Mouse (Mus musculus): ENCODE results near the gene Kcnq1. TPM values are rescaled to one million over a fixed set of nuclear protein-coding genes. Genes with fewer than 3 reads are reported as not detected.
A peak's percentile ranks its signal among the peaks of the same experiment; 100 is the strongest.

Gene Kcnq1
- polyA plus RNA-seq, 1 experiment from 2014 or later = 9.1 TPM

DNA sequence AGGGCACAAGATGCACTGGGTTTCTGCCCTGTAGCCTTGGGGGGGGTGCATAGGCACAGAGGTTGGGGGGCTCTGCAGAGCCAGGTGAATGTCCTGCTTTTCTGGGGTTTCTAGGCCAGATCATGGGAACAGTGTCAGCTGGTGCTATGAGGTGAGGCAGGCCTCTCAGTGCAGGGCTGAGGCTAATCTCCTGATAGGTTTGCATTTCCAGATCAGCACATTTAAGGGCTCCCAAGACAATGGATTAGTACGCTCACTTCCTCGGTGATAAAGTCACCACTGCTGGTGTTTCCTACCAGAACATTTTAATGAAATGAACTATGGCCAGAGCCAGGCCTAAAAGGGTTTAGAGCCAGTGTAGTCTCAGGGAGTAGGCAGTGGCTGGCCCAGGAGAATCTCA lies 36.5 kb downstream of the Kcnq1 start:
- Histone ChIP-seq H3K4me3 (replicated peaks) (no peak overlapping the region), H3K27ac (peak overlapping the region; percentile 24; the same call in 1 of the 2 replicates), H3K27me3 (replicated peaks) (no peaks in the 10 kb centered on the region), H3K4me2 (no peak overlapping the region), H3K36me3 (no peaks in the 10 kb centered on the region), H3K9me3 (no peaks in the 10 kb centered on the region), H3K4me1 (0 out of 2 replicates have a peak, but pooled peaks cover 6% of the 10 kb centered on the region), H3K9ac (no peak overlapping the region)
- 70% methylated on average over 2 of the region's 2 CpGs for WGBS
- peak; percentile 51; the same call in 1 of the 2 replicates for ATAC-seq (ENCODE audit: insufficient read depth, low FRiP score, low read depth)

DNA sequence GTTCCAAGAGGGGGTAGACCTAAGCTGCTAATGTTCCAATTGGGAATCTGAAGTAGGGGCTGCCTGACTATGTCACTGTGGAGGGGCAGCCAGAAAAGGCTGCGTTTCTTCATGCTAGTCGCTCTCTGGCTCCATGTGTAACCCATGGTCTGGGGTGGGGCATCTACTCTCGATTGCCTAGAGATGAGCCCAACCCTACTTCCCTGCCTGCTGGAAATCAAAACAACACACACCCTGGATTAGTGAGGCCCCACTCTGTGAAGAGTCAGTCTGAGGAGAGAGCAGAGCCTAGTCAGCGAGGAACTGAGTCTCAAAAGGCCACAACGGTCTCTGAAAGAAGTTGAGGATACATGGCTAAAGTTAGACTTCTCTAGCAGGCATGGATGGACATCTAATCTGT lies 40.9 kb downstream of the Kcnq1 start:
- no peak overlapping the region for H3K4me2 ChIP-seq
- no peak overlapping the region for H3K9ac ChIP-seq
- H3K4me3 ChIP-seq (replicated peaks) = no peak overlapping the region
- 0 out of 2 replicates have a peak, but pooled peaks cover 6% of the 10 kb centered on the region for H3K4me1 ChIP-seq
- WGBS = 60% methylated on average over 5 of the region's 5 CpGs
- H3K27ac ChIP-seq = no peak overlapping the region
- no peaks in the 10 kb centered on the region for H3K27me3 ChIP-seq (replicated peaks)
- no peak for ATAC-seq (ENCODE audit: insufficient read depth, low FRiP score, low read depth)
- H3K9me3 ChIP-seq = no peaks in the 10 kb centered on the region
- no peaks in the 10 kb centered on the region for H3K36me3 ChIP-seq

DNA sequence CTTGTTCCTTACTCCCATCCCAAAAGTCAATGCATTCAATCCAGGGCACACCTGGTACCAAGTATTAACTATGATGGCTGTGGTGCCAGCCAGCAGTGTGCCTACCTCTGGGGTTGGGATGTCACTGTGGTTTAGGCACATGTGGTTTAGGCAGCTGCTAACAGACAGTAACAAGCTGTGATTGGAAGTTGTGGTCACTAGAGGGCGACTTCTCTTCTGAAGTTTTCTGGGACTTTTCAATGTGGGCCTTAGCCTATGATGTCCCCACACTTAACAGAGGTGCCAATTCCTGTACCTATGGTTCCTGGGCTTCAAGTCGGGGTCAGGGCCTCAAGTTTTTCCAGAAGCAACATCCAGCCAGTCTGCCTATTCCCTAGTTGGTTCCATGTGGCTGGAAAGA lies 45.0 kb downstream of the Kcnq1 start:
- H3K9me3 ChIP-seq = no peaks in the 10 kb centered on the region
- H3K27me3 ChIP-seq (replicated peaks) = no peaks in the 10 kb centered on the region
- ATAC-seq (ENCODE audit: insufficient read depth, low FRiP score, low read depth) = no peak
- no peak overlapping the region for H3K27ac ChIP-seq
- 13% methylated on average over 2 of the region's 2 CpGs for WGBS
- no peak overlapping the region for H3K9ac ChIP-seq
- no peak overlapping the region for H3K4me3 ChIP-seq (replicated peaks)
- no peaks in the 10 kb centered on the region for H3K36me3 ChIP-seq
- H3K4me2 ChIP-seq = no peak overlapping the region
- H3K4me1 ChIP-seq = peaks cover 22% of the 10 kb centered on the region

DNA sequence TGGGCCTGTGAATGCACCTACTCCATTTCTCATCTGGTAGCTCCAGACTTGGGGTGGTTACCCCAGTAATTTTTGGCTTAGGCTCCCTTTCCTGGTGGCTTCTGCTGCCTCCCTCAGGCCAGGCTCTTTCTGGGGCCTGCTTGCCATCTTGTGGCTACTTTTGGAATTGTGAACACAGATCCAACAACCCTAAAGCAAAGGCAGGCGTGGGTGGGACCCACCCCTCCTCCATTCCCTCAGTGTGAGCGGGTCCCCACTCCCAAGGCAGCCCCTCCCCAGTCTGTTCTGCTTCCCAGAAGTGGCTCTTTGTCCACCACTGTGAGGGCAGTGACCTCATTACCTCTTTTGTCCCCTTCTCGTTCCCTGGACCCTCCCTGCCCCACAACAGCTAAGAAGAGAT lies 46.2 kb downstream of the Kcnq1 start:
- Histone ChIP-seq H3K9me3 (no peaks in the 10 kb centered on the region), H3K9ac (no peak overlapping the region), H3K4me1 (peaks cover 16% of the 10 kb centered on the region), H3K4me3 (replicated peaks) (no peak overlapping the region), H3K27ac (no peak overlapping the region), H3K4me2 (no peak overlapping the region), H3K36me3 (no peaks in the 10 kb centered on the region), H3K27me3 (replicated peaks) (no peaks in the 10 kb centered on the region)
- ATAC-seq (ENCODE audit: insufficient read depth, low FRiP score, low read depth) = no peak
- WGBS = 33% methylated on average over 3 of the region's 3 CpGs

DNA sequence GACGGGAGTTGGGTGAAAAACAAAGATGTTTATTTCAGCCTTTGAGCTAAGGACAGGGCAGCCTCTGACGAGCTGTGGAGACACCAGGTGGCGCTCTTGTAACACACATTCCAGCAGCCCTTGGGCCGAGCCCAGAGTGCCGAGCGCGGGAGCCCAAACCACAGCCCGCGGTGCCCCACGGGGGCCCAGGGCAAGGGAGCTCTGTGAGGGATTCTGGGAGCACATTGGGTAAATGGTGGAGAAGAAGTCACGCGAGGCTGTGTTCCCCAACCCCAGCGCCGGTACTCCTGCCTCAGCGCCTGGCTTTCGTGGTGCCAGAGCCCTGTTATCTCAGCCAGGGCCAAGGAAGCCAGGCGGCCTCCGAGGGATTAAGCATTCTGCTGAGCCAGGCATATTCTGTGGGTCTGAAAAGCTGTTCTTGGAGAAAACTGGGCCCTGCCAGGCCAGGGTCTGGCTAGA lies 47.8 kb downstream of the Kcnq1 start:
- Histone ChIP-seq H3K9me3 (no peaks in the 10 kb centered on the region), H3K4me2 (peak overlapping the region; percentile 57), H3K27me3 (replicated peaks) (no peaks in the 10 kb centered on the region), H3K4me1 (peaks cover 19% of the 10 kb centered on the region), H3K4me3 (replicated peaks) (peak overlapping the region; percentile 23; the same call in 1 of the 2 replicates), H3K36me3 (no peaks in the 10 kb centered on the region), H3K27ac (peak overlapping the region; percentile 71), H3K9ac (no peak overlapping the region; the same call in 1 of the 2 replicates)
- under 1% methylated on average over 18 of the region's 18 CpGs for WGBS
- peak; percentile 83 for ATAC-seq (ENCODE audit: insufficient read depth, low FRiP score, low read depth)

DNA sequence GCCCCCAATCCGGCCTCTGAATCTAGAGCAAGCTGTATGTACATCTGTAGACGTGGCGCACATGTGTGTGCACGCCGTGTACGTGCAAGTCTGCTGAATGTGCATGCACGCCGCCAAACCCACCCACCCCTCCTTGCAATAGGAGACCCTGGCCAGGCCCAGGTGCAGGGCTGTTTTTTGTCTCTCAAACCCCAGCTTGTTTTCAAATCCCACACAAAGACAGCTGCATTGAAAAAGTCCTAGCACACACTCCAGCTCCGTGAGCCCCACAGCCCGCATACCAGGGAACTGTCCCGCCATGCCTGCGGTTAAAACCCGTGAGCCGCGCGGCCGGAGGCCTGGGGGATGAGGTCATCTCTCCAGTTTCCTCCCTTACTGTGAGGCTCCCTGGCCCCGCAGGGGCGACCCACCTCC lies 48.3 kb downstream of the Kcnq1 start:
- Histone ChIP-seq H3K9me3 (no peaks in the 10 kb centered on the region), H3K9ac (no peak overlapping the region; the same call in 1 of the 2 replicates), H3K4me1 (peaks cover 24% of the 10 kb centered on the region), H3K4me3 (replicated peaks) (no peak overlapping the region), H3K4me2 (peak overlapping the region; percentile 57; the same call in 1 of the 2 replicates), H3K36me3 (no peaks in the 10 kb centered on the region), H3K27ac (peak overlapping the region; percentile 71), H3K27me3 (replicated peaks) (no peaks in the 10 kb centered on the region)
- ATAC-seq (ENCODE audit: insufficient read depth, low FRiP score, low read depth) = peak; percentile 38
- 25% methylated on average over 19 of the region's 19 CpGs for WGBS

DNA sequence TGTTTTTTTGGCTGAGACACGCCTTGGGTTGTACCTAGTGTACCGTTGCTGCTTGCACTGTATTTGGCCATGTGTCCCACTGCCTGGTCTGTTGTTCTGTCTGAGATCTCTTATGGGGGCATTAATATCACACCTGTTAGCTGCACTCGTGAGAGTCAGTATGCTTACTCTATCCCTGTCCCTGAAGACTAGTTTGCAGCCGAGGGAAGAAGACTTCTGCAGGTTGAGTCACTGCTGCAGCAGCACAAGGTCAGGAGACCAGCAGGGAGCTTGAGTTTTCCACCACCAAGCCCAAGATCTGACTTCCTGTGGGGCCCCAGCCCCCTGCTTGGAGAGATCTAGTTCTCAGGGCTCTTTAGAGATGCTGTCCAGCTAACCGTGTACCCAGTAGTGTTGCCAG lies 49.1 kb downstream of the Kcnq1 start:
- no peak overlapping the region for H3K4me2 ChIP-seq
- no peak for ATAC-seq (ENCODE audit: insufficient read depth, low FRiP score, low read depth)
- H3K4me3 ChIP-seq (replicated peaks) = no peak overlapping the region
- H3K27me3 ChIP-seq (replicated peaks) = no peaks in the 10 kb centered on the region
- H3K4me1 ChIP-seq = peaks cover 24% of the 10 kb centered on the region
- H3K36me3 ChIP-seq = no peaks in the 10 kb centered on the region
- H3K9ac ChIP-seq = no peak overlapping the region
- peak overlapping the region; percentile 71 for H3K27ac ChIP-seq
- WGBS = 46% methylated on average over 5 of the region's 5 CpGs
- H3K9me3 ChIP-seq = no peaks in the 10 kb centered on the region

DNA sequence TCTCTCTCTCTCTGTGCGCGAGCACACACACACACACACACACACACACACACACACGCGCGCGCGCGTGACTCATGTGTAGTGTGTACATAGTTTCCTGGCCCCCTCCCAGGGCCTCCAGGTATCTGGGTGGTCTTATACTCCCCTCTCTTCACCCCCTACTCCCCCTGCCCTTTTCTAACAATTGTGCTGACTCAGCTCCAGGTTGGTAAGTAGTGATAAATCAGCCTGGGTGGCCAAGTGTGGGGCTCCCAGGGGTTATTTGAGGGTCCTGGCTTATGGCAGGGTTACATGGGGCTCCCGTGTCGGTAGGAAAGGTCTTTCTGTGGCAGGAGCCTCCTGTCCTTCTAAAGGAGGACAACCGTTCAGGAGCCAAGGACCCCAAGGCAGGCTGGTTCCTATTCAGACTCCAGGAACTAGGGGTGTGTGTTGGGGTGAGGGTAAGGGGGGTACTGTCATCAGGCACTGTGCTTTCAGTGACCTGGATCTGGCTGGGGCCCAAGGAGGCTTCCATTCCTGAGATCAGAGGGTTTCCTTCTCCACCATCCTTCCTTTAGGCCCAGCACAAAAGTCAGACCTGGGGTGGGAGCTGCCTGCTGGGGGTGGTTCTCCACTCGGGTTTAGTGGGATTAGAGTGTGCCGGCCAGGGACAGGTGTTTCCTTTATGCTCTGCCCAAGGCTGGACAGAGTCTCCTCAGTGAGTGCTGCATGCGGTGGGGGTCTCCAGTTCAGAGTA lies 52.7 kb downstream of the Kcnq1 start:
- Histone ChIP-seq H3K4me3 (replicated peaks) (no peak overlapping the region), H3K9me3 (no peaks in the 10 kb centered on the region), H3K27ac (no peak overlapping the region), H3K4me2 (no peak overlapping the region), H3K27me3 (replicated peaks) (no peaks in the 10 kb centered on the region), H3K9ac (no peak overlapping the region), H3K36me3 (no peaks in the 10 kb centered on the region), H3K4me1 (peaks cover 24% of the 10 kb centered on the region)
- ATAC-seq (ENCODE audit: insufficient read depth, low FRiP score, low read depth) = no peak
- WGBS = 62% methylated on average over 14 of the region's 14 CpGs

DNA sequence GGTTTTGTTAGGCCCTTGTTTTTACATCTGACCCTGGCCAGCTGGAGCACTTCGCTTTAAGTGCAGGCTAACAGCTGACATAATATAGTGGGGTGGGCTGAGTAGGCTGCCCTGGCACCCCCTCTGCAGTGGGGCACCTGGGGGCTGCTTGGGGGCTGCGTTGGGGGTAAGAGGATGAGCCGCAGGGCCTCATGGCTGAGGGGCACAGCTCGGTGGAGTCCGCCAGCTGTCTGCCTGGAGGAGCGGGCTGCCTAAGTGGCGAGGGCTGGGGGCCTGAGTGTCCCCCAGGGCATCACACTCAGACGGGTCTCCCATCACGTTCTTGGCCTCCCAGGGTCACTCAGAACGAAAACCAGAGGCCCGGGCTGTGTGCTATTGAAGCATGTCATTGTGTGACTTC lies 53.3 kb downstream of the Kcnq1 start:
- H3K4me1 ChIP-seq = peaks cover 18% of the 10 kb centered on the region
- WGBS = 44% methylated on average over 11 of the region's 11 CpGs
- no peak overlapping the region for H3K9ac ChIP-seq
- H3K36me3 ChIP-seq = no peaks in the 10 kb centered on the region
- ATAC-seq (ENCODE audit: insufficient read depth, low FRiP score, low read depth) = no peak
- H3K9me3 ChIP-seq = no peaks in the 10 kb centered on the region
- no peak overlapping the region for H3K27ac ChIP-seq
- no peaks in the 10 kb centered on the region for H3K27me3 ChIP-seq (replicated peaks)
- H3K4me2 ChIP-seq = no peak overlapping the region
- no peak overlapping the region for H3K4me3 ChIP-seq (replicated peaks)

DNA sequence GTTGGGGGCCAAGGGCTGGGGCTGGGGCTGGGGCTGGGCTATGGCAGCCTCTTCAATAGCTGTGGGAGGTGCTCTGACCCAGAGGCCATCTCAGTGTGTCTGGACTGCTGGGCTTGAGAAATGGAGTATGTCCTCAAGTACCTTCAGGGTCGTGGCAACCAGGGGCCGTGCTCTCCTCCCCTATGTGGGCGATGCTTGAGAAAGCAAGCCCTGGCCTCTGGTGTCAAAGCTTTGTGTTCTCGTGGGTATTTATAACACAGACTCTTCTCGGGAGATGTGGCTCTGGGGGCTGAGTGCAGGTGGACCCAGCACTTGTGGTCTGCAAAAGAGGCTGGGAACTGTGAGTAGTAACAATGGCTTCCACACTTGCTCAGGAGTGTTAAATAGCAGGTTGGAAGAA lies 53.9 kb downstream of the Kcnq1 start:
- Histone ChIP-seq H3K4me1 (peaks cover 12% of the 10 kb centered on the region), H3K27me3 (replicated peaks) (no peaks in the 10 kb centered on the region), H3K4me2 (no peak overlapping the region), H3K9me3 (no peaks in the 10 kb centered on the region), H3K27ac (no peak overlapping the region), H3K9ac (no peak overlapping the region), H3K4me3 (replicated peaks) (no peak overlapping the region), H3K36me3 (no peaks in the 10 kb centered on the region)
- no peak for ATAC-seq (ENCODE audit: insufficient read depth, low FRiP score, low read depth)
- 70% methylated on average over 5 of the region's 5 CpGs for WGBS

DNA sequence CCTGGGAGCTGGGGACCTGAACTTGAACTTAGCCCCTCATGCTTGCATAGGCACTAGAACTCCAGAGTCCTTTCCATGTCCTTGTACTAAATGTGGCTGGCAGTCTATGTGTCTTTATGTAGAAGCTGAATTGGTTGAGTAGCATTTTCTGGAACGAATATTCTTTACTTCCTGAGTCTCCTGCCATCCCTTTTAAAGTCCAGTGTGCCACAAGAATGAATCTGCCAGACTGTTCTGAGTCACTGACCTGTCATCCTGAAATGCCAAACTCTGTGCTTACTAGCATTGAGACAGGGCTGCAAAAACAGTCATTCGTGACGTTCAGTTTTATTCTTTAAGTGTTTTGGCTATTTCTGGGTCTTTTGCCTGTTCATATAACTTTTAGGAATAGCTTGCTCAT lies 55.9 kb downstream of the Kcnq1 start:
- Histone ChIP-seq H3K9ac (no peak overlapping the region), H3K4me1 (peaks cover 8% of the 10 kb centered on the region), H3K9me3 (no peaks in the 10 kb centered on the region), H3K4me2 (no peak overlapping the region), H3K36me3 (no peaks in the 10 kb centered on the region), H3K27ac (no peak overlapping the region), H3K4me3 (replicated peaks) (no peak overlapping the region), H3K27me3 (replicated peaks) (no peaks in the 10 kb centered on the region)
- ATAC-seq (ENCODE audit: insufficient read depth, low FRiP score, low read depth) = no peak
- 76% methylated on average over 3 of the region's 3 CpGs for WGBS

DNA sequence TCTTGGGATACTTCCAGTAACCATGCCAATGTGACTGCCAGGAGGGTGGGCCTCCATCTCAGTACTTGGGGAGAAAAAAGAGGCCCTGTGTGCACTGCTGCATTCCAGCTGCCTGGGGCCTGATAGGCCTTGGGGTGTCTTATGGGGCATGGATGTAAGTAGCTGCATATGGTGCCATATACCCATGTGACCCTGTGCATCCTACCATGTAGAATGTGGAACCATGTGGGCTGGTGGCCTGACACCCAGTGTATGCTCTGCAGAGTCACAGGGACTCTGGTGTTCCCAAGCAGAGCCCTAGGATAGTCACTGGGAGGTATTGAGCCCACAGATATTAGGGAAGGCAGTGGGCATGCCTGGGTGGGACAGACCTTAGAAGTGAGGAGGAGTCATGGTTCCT lies 57.9 kb downstream of the Kcnq1 start:
- ATAC-seq (ENCODE audit: insufficient read depth, low FRiP score, low read depth) = no peak

More for the DNA sequence above, 57.9 kb downstream of the Kcnq1 start:
- Histone ChIP-seq H3K27ac (no peak overlapping the region), H3K4me2 (no peak overlapping the region), H3K9me3 (no peaks in the 10 kb centered on the region), H3K4me3 (replicated peaks) (no peak overlapping the region), H3K27me3 (replicated peaks) (no peaks in the 10 kb centered on the region), H3K4me1 (peaks cover 3% of the 10 kb centered on the region; the same call in 1 of the 2 replicates), H3K9ac (no peak overlapping the region), H3K36me3 (no peaks in the 10 kb centered on the region)

All from stomach, embryonic 15.5 days (tissue).